Mouse (Mus musculus): ENCODE data around the gene Slc38a2.
A peak's percentile ranks its signal among the peaks of the same experiment; 100 is the strongest.

The Slc38a2 gene

GRCm38 (mm10) chr15:96699521-96700511, at the start of gene Slc38a2:
Gene Slc38a2 (minus strand): TSS chr15:96699730.
- peak; percentile 73 for DNase-seq (ENCODE audit: low read depth, low spot score)

GRCm38 (mm10) chr15:96749101-96749500, 49.6 kb upstream of the Slc38a2 start:
- DNase-seq (ENCODE audit: low read depth, low spot score), result no peak

GRCm38 (mm10) chr15:96747551-96747950, 48.0 kb upstream of the Slc38a2 start:
- no peak for DNase-seq (ENCODE audit: low read depth, low spot score)

- DNase-seq (ENCODE audit: low read depth, low spot score), result no peak
Measured at GRCm38 (mm10) chr15:96746986-96747385, 47.5 kb upstream of the Slc38a2 start.

- DNase-seq (ENCODE audit: low read depth, low spot score), result no peak
Measured at GRCm38 (mm10) chr15:96745299-96745698, 45.8 kb upstream of the Slc38a2 start.

- DNase-seq (ENCODE audit: low read depth, low spot score), result no peak
Measured at GRCm38 (mm10) chr15:96744882-96745296, 45.4 kb upstream of the Slc38a2 start.

GRCm38 (mm10) chr15:96744153-96744881, 44.8 kb upstream of the Slc38a2 start:
- peak; percentile 6 for DNase-seq (ENCODE audit: low read depth, low spot score)

GRCm38 (mm10) chr15:96743257-96743656, 43.7 kb upstream of the Slc38a2 start:
- no peak for DNase-seq (ENCODE audit: low read depth, low spot score)

- no peak for DNase-seq (ENCODE audit: low read depth, low spot score)
Measured at GRCm38 (mm10) chr15:96742591-96743241, 43.2 kb upstream of the Slc38a2 start.

- DNase-seq (ENCODE audit: low read depth, low spot score), result no peak
Measured at GRCm38 (mm10) chr15:96740865-96741561, 41.5 kb upstream of the Slc38a2 start.

GRCm38 (mm10) chr15:96740091-96740490, 40.6 kb upstream of the Slc38a2 start:
- DNase-seq (ENCODE audit: low read depth, low spot score), result no peak

- no peak for DNase-seq (ENCODE audit: low read depth, low spot score)
Measured at GRCm38 (mm10) chr15:96736663-96737385, 37.3 kb upstream of the Slc38a2 start.

GRCm38 (mm10) chr15:96735562-96736160, 36.1 kb upstream of the Slc38a2 start:
- DNase-seq (ENCODE audit: low read depth, low spot score), result no peak

- DNase-seq (ENCODE audit: low read depth, low spot score), result no peak
Measured at GRCm38 (mm10) chr15:96734423-96734822, 34.9 kb upstream of the Slc38a2 start.

GRCm38 (mm10) chr15:96730416-96730815, 30.9 kb upstream of the Slc38a2 start:
- no peak for DNase-seq (ENCODE audit: low read depth, low spot score)

GRCm38 (mm10) chr15:96729785-96730184, 30.3 kb upstream of the Slc38a2 start:
- no peak for DNase-seq (ENCODE audit: low read depth, low spot score)

- DNase-seq (ENCODE audit: low read depth, low spot score), result no peak
Measured at GRCm38 (mm10) chr15:96728993-96729392, 29.5 kb upstream of the Slc38a2 start.

GRCm38 (mm10) chr15:96728346-96728745, 28.8 kb upstream of the Slc38a2 start:
- DNase-seq (ENCODE audit: low read depth, low spot score), result no peak

- no peak for DNase-seq (ENCODE audit: low read depth, low spot score)
Measured at GRCm38 (mm10) chr15:96724506-96724905, 25.0 kb upstream of the Slc38a2 start.

- DNase-seq (ENCODE audit: low read depth, low spot score), result no peak
Measured at GRCm38 (mm10) chr15:96722228-96722627, 22.7 kb upstream of the Slc38a2 start.

Measured in c-Kit-negative CD71-positive TER-119-positive erythroid progenitor cells, embryonic 14.5 days (primary cell).